Mouse (Mus musculus) megakaryocyte progenitor cell, adult 5-6 weeks (primary cell): ENCODE data around the gene Wdr66. TPM values are rescaled to one million over a fixed set of nuclear protein-coding genes. Genes with fewer than 3 reads are reported as not detected.
A peak's percentile ranks its signal among the peaks of the same experiment; 100 is the strongest.

Experiments used
- ATAC-seq: replicated peaks from 2 replicates; pipeline ENCODE4 v1.8.0; 2016; ENCODE audit warnings: mild to moderate bottlenecking, moderate TSS enrichment, inconsistent platforms; ENCODE audit not compliant: poor library complexity
- total RNA-seq, 2 experiments: library from RNA; stranded (forward) in 1 of 2; stranded (reverse) in 1 of 2; fragments of 157-497, 149-512 nt in 1 of 2; fragments of 200-1000 nt in 1 of 2; gene quantifications; 2 replicates each; pipeline versions ENCODE4 v1.2.3 to v1.2.4; 2015 to 2017

Wdr66 gene
- total RNA-seq, 2 experiments from 2014 or later = 0.07 TPM; not detected in 1

DNA sequence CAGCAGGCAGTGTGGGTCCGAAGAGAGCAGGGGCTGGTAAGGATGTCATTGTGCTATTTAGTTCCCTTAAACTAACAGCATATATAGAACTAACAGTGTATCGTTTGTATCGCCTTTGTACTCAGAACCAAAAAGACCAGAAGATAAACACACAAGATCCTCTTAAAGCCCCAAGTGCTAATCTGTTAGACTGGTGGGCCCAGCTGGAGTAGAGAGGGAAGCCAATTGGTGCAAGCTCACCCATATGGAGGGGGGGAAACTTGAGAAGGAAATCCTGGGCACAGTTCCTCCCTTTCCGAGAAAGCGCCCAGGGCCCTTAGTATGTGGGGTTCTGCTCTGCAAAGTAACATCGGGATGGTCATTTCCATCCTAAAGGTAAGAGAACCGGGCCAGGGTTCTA lies 58.3 kb downstream of the Wdr66 start:
- ATAC-seq = no peak

GRCm38 (mm10) chr5:123313058-123313630 lies 61.2 kb downstream of the Wdr66 start:
- no peak for ATAC-seq

DNA sequence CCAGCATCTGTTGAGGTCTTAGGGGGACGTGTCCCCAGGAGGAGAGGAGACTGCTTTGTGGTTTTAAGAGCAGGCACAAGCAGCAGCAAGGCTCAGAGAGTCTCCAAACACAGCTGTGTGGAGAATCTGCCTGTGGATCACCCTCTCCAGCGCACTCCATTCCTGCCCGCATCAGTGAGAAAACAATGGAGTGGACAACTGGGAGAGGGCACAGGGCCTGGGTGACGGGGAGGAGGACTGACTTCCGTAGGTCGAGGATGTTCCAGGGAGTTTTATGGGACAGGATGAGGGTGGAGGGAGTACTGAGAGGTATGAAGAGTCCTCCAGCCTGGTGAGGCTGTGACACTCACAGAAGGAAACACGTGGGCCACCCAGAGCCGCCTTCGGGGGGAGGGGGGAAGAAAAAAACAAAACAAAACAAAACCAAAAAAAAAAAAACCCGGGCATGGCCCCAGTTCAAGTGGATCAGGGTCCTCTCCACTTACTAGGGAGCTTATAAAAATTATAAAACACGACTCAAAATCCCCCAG lies 62.0 kb downstream of the Wdr66 start:
- no peak for ATAC-seq

GRCm38 (mm10) chr5:123315219-123315866 lies 63.4 kb downstream of the Wdr66 start:
- no peak for ATAC-seq

DNA sequence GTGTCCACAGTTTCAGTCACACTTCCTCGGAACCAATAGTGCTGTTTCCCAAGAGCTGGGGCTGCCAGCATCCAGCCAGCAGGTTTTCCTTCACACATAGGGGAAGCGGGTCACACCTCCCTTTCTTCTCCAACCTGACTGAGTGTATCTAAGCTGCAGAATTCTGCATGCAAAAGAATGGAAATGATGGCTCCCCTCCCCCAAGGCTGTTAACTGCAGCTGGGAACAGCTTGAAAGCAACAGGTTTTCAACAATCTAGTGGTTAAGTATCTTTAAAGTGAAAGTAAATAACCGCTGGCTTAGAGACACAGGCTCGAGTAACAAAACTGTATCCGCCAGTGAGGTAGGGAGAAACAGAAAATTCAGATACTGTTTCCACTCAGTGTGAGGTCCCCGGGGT lies 66.1 kb downstream of the Wdr66 start:
- ATAC-seq = peak; percentile 42

- ATAC-seq = no peak
These were observed 68.2 kb downstream of the Wdr66 start for GRCm38 (mm10) chr5:123320136-123320535.

- no peak for ATAC-seq
These were observed 72.3 kb downstream of the Wdr66 start for GRCm38 (mm10) chr5:123324242-123324641.

DNA sequence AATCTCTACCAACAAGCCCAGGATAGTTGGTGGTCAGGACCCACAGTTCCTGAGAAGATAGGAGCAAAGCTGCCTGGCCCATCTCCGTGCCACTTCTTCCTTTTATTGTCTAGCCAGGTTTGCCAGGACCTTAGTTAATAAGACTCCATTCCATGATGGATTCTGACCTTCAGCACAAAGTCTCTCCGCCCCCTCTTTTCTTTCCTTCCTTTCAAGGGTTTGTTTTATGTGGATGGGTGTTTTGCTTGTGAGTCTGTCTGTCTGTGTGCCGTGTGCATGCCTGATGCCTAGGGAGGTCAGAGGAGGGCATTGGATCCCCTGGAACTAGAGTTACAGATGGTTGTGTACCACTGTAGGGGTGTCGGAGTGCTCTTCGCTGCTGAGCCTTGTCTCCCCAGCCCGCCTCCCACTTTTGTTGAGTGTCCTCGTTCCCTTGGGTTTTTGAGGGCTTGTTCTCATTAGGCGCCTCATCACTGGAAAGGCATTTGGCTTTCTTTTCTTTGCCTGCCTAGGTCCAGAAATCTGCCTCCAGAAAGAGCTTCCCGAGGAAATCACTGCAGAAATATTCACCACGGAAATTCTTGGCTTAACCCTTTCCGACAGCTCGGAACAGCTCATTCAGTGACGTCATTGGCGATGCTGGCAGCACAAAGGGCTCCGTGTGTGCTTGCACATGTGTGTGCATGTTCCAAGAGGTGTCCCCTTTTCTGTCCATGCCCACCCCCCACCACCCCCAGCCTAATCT lies 74.3 kb downstream of the Wdr66 start:
- ATAC-seq = no peak

GRCm38 (mm10) chr5:123326751-123327148 lies 74.8 kb downstream of the Wdr66 start:
- no peak for ATAC-seq

DNA sequence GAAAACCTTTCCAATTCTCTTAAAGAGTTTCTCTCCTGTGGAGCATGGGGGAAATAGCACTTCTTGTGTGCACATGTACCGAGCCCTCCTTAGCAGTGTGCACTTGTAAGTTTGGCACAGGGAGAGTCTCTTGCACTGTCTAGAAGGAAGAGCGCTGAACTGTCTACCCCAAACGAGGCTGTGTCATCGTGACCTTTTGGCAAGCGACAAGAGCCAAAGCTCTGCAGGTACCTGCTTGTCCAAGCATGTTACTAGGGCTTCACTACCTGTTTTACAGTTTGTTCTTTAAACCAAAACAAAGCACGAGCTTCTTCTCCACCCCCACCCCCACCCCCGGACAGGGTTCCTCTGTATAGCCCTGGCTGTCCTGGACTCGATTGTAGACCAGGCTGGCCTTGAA lies 75.8 kb downstream of the Wdr66 start:
- no peak for ATAC-seq

- no peak for ATAC-seq
These were observed 81.7 kb downstream of the Wdr66 start for GRCm38 (mm10) chr5:123333566-123333965.

DNA sequence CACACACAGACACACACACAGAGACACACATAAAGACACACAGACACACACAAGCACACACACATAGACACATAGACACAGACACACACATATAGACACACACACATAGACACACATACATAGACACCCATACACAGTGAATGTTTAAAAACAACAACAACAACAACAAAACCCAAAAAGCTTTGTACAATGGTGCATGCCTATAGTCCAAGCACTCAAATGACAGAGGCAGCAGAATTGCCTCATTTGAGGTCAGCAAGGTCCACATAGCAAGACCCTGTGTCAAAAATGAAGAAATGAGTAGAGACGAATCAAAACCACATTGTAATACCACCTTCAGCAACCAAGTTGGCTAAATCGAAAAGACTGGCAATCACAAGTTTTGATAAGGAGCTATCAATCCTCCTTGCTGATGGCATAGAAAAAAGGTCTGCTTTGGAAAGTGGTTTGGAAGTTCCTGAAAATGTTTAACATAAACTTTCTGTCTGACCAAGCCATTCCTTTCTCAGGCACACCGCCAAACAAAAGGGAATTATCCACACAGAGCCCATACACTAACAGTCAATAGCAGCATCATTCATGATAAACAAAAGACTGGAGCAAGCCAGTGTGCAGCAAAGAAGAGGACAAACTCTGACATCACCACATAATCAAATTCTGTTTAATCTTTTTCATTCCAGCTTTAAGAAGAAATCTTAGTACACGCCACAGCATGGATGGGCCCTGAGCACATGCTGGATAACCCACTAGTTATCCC lies 84.5 kb downstream of the Wdr66 start:
- no peak for ATAC-seq

DNA sequence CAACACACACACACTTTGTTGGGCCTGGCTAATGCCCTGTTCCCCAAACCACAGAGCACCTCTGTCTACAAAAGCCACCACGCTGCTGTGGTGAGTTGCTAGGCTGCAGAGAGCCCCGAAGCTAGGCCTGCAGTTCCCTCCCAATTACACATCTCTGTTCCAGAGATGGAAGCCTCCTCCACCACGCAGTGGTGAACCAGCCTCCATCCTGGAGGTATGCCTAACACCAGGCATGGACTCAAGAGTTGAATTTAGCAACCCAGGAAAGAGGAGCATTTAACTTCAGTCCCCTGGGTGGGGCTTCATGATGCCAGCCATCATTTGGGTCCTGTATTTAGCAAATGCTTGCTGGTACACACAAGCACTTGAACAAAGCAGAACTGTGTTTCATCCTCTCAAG lies 86.6 kb downstream of the Wdr66 start:
- ATAC-seq = no peak

DNA sequence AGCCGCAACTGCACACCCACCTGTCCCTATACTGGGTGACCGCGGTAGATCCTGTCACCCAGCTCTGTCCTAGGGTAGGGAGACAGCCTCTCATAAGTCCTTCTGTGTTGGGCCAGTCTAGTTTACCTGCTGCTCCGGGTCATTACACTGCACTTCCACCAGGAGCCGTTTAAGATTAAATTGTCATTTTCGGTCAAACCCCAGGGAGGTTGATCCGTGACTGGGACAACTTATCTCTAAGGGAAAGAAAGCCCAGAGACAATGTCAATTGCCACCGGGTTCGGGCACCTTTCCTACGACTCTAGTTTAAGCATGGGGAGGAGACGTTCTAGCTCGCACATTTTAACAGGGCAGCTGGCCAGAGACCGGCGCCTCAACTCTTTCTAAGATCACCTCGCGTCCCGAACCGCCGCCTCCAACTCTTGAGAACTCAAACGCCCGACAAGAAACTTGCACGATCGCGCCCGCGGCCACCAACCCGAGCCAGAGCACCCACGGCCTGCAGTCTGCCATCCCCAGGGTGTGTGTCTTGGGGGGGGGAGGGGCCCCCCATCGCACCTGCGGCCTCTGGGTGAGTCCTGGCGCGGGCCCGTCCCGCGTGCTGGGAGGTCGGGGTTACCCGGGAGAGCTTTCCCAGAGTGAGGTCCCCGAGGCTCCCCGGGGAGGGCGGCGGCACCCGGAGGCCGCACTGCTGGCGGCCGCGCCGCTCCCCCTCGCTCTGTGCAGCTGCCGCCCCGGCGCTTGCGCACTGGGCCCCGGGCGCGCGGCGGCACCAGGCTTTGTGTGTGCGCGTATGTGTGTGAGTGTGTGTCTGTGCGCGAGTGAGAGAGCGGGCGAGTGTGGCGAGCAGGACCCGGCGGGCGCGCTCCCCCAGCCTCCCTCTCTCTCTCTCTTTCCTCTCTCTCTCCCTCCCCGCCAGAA lies 92.1 kb downstream of the Wdr66 start, which contains the start of gene Bcl7a:
Gene Bcl7a, plus strand, starts transcription at position 128 of the 921 bp plus-strand sequence.
- peak; percentile 73 for ATAC-seq

- no peak for ATAC-seq
These were observed 92.7 kb downstream of the Wdr66 start for GRCm38 (mm10) chr5:123344628-123344962.

GRCm38 (mm10) chr5:123344963-123345852 lies 93.3 kb downstream of the Wdr66 start:
- peak; percentile 21; the same call in 1 of the 2 replicates for ATAC-seq

DNA sequence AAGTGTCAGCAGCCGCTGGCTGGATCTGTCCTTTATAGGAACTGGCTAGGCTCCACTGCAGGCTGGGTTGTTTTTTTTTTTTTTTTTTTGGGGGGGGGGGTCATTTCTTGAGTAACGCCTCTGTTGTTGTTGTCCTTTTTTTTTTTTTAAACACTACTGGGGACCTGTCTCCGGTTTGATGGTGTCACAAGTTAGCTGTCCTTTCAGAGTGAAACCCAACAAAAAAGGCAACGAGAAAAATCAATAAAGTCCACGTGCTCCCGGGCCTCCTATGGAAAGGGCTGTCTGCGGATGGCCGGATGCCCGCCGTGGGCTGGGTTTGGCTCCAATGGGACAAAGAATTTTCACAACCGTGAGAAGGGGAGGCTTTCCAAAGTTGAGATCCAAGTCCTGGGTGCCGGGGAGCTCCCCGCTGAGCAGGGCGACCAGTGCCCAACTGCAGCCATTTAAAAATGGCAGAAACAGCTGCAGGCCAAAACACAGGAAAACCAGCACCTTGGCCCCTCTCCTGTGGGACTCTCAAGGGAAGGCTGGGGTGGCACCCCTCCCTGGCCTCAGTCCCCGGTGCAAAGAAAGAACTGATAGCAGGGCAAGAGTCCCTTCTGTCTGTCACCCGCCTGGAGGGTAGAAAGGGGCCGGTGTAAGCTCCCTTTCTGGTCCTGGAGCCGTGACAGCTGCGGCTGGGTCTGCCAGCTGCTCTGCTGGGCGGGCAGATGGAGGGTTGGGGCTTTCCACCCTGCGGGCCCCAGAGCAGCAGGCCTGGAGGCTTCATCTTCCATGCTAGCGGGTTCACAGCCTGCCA lies 94.2 kb downstream of the Wdr66 start:
- ATAC-seq = peak; percentile 22

DNA sequence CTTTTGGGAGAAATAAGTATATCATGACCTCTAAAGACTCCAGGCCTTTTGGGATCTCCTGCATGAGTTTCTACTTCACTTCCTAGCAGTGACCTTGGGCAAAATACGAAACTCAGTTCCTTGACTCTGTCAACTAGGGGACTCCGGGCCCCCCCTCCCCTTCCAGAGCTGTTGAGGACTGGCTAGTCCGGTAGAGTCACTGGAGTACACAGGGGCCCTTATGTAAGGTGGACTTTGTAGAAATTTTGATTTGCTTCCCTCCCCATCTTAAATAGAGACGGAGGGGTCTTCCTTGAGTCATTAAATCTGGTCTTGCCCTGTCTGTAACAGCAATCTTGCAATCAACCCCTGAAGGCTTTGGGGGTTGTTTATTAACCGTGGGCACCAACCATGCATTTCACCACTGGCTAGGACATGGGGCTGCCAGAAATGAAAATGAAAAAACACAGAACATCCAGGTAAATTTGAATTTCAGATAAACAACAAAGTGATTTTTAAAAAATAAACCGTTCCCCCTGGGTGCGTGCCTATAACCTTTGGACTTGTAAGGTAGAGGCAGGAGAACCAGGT lies 94.9 kb downstream of the Wdr66 start:
- ATAC-seq = no peak
